Mouse (Mus musculus) induced T-regulatory cell, adult 2 months (primary cell): ENCODE results near the gene Arhgef3.

Experiments
- DNase-seq: peaks from one replicate; pipeline ENCODE4 v3.0.0-alpha.2; 2012; ENCODE audit warnings: low read depth

Gene Arhgef3

GRCm38 (mm10) chr14:27166751-27167150 lies 52.1 kb downstream of the Arhgef3 start:
- DNase-seq, result no peak

DNA sequence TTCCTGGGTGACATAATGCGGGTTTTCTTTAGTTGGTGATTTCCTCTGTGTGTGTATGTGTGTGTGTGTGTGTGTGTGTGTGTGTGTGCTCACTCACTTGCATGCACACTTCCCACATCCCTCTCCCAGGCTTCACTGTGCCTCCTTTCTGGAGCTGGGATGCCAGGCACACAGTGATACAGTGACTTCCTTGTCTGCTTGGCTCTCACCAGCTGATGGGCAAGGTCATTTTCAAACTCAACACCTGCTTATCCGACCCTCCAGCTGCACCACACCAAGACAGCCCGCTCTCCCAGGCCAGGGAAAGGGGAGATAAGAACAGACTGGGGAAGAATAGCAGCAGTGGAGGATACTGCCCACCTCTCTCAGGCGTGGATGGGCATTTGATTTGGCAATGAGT lies 52.5 kb downstream of the Arhgef3 start:
- no peak for DNase-seq

GRCm38 (mm10) chr14:27168387-27168786 lies 53.7 kb downstream of the Arhgef3 start:
- no peak for DNase-seq

- DNase-seq, result no peak
Measured at GRCm38 (mm10) chr14:27169287-27169686, 54.6 kb downstream of the Arhgef3 start.

DNA sequence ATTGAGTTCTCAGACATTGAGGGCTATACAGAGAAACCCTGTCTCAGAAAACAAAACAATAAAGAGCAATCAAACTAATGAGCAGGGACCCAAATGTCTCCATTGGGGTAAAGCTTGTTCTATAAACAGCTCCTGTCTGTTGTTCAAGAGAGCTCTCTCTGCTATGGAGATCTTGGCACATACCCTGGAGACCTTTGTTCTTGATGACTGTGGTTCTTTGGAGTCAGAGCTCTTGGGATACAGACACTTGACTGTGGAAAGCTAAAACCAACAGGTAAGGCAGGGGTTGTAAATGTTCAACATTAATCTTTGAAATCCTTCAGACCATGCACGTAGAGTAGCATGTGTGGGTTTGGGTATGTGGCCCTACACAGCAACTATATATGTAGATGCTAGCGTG lies 55.7 kb downstream of the Arhgef3 start:
- DNase-seq, result no peak

- no peak for DNase-seq
Measured at GRCm38 (mm10) chr14:27171175-27171830, 56.6 kb downstream of the Arhgef3 start.

GRCm38 (mm10) chr14:27173178-27173803 lies 58.6 kb downstream of the Arhgef3 start:
- no peak for DNase-seq

GRCm38 (mm10) chr14:27174188-27174786 lies 59.6 kb downstream of the Arhgef3 start:
- no peak for DNase-seq

- no peak for DNase-seq
Measured at GRCm38 (mm10) chr14:27174831-27175301, 60.2 kb downstream of the Arhgef3 start.

DNA sequence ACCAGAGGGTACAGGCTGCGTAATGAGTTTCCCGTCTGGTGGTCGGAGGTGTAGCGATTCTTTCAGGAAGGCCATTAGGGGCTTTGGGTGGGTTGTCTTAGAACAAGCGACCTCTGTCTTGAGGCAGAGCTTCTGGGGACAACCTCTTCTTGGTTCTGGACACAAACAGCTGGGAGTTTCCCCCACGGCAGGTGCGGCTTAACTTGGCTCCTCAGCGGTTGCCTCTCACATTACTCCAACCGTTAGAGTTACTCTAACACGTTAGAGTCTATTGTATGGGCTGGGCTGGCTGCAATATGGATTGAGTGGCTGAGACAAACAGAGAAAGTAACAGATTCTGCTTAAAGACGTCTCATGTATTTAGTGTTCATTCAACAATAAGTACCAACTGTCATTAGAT lies 60.6 kb downstream of the Arhgef3 start:
- no peak for DNase-seq

- no peak for DNase-seq
Measured at GRCm38 (mm10) chr14:27177800-27178559, 63.3 kb downstream of the Arhgef3 start.

DNA sequence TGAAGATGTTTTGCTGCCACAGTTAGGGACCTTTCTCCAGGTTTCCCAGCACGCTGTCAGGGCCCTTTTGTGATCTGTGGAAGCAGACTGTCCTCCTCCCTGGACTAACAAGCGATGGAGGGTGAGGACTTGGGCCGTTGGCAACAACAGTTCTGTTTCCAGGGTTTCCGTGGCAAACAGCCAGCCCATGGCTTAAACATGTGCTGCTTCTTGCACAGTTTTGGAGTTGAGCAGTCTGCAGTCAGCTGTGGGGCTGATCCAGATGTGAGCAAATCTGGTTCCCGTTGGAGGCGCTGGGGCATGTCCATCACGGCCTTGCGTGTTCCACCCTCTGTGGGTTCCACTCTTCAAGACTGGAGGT lies 63.8 kb downstream of the Arhgef3 start:
- no peak for DNase-seq

- DNase-seq, result no peak
Measured at GRCm38 (mm10) chr14:27179771-27180170, 65.1 kb downstream of the Arhgef3 start.

DNA sequence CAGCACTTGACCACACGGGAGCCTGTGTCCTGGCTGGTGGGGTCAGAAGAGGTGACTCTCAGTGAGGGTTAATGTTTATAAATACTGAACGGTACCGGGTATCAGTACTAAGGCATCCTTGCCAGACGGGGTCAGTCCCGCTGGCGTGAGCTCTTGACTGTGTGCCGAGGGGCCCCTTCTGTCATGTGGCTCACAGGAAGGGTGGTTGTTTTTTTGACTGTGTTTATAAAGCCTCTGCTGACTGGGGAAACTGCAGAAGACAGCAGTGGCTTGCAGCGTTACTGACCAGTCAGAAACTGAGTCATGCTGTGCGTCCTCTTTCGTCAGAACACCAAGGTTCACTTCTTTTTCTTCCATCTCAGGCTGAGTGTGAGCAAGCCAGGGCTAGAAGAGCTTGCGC lies 67.4 kb downstream of the Arhgef3 start:
- no peak for DNase-seq

GRCm38 (mm10) chr14:27182646-27183438 lies 68.1 kb downstream of the Arhgef3 start:
- no peak for DNase-seq

DNA sequence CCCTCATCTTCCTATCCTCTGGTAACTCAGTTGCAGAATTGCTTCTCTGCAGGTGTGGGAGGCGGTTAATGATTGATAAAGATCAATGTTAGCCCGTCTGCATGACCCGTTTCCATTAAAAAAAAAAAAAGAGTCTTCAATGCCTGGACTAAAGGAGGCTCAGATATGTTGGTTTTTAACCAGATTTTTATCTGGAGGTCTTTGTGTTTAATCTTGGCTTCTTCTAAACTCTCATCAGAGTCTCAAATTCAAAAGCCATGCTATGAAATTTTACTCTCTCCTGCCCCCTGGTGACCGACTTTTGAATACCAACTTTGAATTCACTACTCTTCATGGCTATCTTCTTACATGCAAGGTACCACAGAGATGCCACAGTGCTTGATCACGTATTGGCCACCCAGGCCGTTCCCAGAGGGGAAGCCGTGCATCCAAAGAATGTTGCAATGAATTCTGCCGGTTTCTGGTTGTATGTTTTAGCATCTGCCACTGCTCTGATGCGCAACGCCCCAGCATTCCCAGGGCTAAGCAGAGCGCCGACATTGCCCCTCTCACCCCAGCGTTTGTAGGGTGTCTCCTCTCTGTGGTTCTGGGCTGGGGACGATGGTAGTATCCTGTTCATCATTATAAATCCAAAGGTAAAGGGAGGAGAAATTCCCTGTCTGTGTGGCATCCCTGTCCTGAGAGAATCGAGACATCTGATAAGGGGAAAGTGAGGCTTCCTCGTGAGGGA lies 69.0 kb downstream of the Arhgef3 start:
- peak; percentile 86 for DNase-seq

- no peak for DNase-seq
Measured at GRCm38 (mm10) chr14:27185902-27186301, 71.2 kb downstream of the Arhgef3 start.

GRCm38 (mm10) chr14:27186596-27186995 lies 71.9 kb downstream of the Arhgef3 start:
- no peak for DNase-seq

DNA sequence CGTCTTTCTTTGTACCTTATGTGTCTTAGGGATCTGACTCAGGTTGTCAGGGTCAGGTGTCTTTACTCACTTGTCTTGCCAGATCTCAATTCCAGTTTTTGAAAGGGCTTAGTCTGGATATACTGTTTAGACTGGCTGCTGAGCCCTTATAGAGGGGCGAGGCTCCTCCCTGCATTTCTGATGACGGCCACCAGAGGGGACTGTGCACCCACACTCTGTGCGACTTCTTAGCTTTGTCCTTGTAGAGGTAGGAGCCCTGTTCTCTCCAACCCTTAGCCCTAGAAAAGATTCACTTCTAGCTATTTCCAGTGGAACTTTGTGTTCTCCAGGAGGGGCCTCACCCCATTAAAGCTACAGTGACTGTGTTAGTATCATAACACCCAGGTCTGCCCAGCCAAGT lies 72.3 kb downstream of the Arhgef3 start:
- DNase-seq, result peak; percentile 87

- DNase-seq, result no peak
Measured at GRCm38 (mm10) chr14:27187885-27188284, 73.2 kb downstream of the Arhgef3 start.

- DNase-seq, result peak; percentile 75
Measured at GRCm38 (mm10) chr14:27192450-27192849, 77.8 kb downstream of the Arhgef3 start.
